Mouse (Mus musculus) megakaryocyte, embryonic 14.5 days (primary cell): ENCODE measurements at regions not wholly inside any gene's neighbourhood (a gene's known extent, or its start where the extent isn't known, plus 50 kb on each side); places are given as distances from the start of the nearest gene placed in this dataset.

Experiments used
- FLI1 ChIP-seq: IDR thresholded peaks from 2 replicates; pipeline ENCODE4 v1.6.1; 2012; ENCODE audit warnings: low read length, inconsistent platforms, mixed read lengths
- GATA1 ChIP-seq: IDR thresholded peaks from 3 replicates; pipeline ENCODE4 v1.6.1; 2012; ENCODE audit warnings: mixed read lengths, low read length, inconsistent platforms, borderline replicate concordance

GRCm38 (mm10) chr12:105935441-105935880 lies 74.6 kb upstream of the Vrk1 start:
- no peak for TF ChIP-seq GATA1
- TF ChIP-seq FLI1: no peak
